Mouse (Mus musculus) erythroblast, embryonic 14.5 days (primary cell): ENCODE measurements around the gene Wnt11.

Experiments
- GATA1 ChIP-seq: IDR thresholded peaks from 2 replicates; pipeline ENCODE4 v1.6.1; 2012; ENCODE audit warnings: low read length, inconsistent platforms, mixed read lengths
- TAL1 ChIP-seq: IDR thresholded peaks from 3 replicates; pipeline ENCODE4 v1.6.1; 2012; ENCODE audit warnings: low read length, inconsistent platforms, mixed read lengths

DNA sequence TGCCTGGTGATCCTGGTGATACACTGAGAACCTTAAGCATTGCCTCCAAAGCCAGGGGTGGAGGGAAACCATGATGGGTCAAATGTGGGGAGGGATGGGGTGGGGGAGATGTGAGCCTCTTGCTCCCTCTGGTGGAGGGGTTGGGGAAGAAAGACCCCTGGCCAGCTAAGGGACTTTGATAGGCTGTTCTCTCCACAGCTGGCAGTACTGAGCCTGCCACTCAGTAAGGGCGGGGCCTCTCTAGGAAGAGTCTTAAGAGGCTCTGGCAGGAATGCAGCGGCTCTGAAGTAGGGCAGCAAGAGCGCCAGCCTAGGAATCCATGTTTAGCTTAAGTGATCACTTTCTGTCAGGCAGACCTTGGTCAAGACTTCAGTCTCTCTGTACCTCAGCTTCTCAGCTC lies 6.9 kb downstream of the Wnt11 start:
- no peak for TF ChIP-seq GATA1
- TF ChIP-seq TAL1 = no peak
